In the genomic region with DNA sequence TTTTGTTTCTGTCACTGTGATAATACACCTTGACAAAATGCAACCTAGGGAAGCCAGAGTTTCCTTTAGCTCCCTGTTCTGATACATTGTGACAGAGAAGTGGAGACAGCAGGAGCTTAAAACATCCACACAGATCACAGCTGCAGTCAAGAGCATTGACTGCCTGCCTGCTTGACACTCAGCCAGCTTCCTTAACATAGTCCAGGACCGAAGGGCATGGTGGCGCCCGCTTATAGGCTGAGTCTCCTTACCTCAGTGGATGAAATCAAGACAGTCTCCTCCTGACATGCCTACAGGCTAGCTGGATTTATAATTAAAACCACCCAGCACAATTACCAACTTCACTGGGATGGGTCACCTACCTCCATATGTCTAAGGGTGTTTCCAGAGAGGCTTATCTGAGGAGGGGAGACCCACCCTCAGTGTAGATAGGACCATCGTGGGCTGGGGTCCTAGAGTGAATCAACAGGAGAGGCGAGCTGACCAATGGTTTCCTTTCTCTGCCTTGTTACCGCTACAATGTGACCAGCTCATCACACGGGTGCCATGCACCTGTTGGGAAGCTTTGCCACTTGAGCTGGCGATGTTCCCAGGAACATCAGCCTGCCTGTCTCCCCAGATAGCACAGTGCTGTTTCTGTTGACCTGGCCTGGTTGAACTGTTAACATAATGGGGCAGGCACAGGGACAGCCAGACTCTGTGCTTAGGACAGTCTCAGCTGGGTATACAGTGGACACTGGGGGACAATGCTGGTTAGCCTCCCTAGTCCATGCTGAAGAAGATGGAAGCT, we compare ENCODE assay signal across 8 mouse cellular contexts.
DNase-seq lines count a peak whose midpoint lies in the region; ATAC-seq lines count a peak whose summit lies in the region.

No protein-coding gene starts in this region.

- no peaks in the 10 kb centered on the region for H3K27me3 ChIP-seq in midbrain, embryonic 15.5 days (replicated peaks)

- H3K4me2 ChIP-seq in midbrain, embryonic 15.5 days, result no peak overlapping the region

- H3K36me3 ChIP-seq in midbrain, embryonic 15.5 days (replicated peaks), result no peaks in the 10 kb centered on the region

- H3K27ac ChIP-seq in midbrain, embryonic 15.5 days, result 0 out of 2 replicates have a peak overlapping the region, but pooled peaks have one; percentile 39

- H3K9me3 ChIP-seq in midbrain, embryonic 15.5 days, result no peaks in the 10 kb centered on the region

- H3K4me3 ChIP-seq in midbrain, embryonic 15.5 days, result no peak overlapping the region

- intact Hi-C loops in left cerebral cortex, postnatal 4 days (cut with DNase I), result no loop called here
- intact Hi-C loops in left cerebral cortex, postnatal 36 days (cut with DNase I), result no loop called here
- intact Hi-C loops in gastrocnemius, postnatal 36 days (cut with DNase I), result loop anchor here (10.0 kb wide), 1 partner anchor 80 kb away; a partner anchor contains a TSS
- intact Hi-C loops in heart, postnatal 14 days (cut with DNase I), result no loop called here

- DNase-seq in left cerebral cortex, postnatal 4 days, result peak; percentile 35
- no peak for DNase-seq in left cerebral cortex, postnatal 36 days (ENCODE audit: low spot score in 2 of 2)
- DNase-seq in gastrocnemius, postnatal 36 days, result peak; percentile 20 to 35
- DNase-seq in heart, postnatal 14 days, result peak; percentile 7 to 21
- no peak for DNase-seq in thymus, adult 18-20 months
- no peak for DNase-seq in frontal cortex, postnatal 14 days (ENCODE audit: low spot score in 2 of 2)
- DNase-seq in urinary bladder, postnatal 14 days (ENCODE audit: low spot score), result no peak

- H3K4me1 ChIP-seq in midbrain, embryonic 15.5 days, result peaks cover 22% of the 10 kb centered on the region

- no peak overlapping the region for H3K9ac ChIP-seq in midbrain, embryonic 15.5 days

- ATAC-seq in midbrain, embryonic 15.5 days (replicated peaks), result 0 out of 2 replicates have a peak, but pooled peaks have one; percentile 11

- 76% methylated on average over 8 of the region's 8 CpGs for WGBS in midbrain, embryonic 15.5 days

Comparison
In these comparisons a context has a peak if more than half of its experiments do, and no peak if none do; other contexts are left out.
1. DNase-seq: peak in left cerebral cortex, postnatal 4 days (single experiment), gastrocnemius, postnatal 36 days (2 of 2) and heart, postnatal 14 days (2 of 2); none in left cerebral cortex, postnatal 36 days (0 of 2), thymus, adult 18-20 months (0 of 2), frontal cortex, postnatal 14 days (0 of 2) and urinary bladder, postnatal 14 days (single experiment).